Mouse (Mus musculus) stomach, embryonic 16.5 days (tissue): ENCODE measurements around the gene Phb. TPM values are rescaled to one million over a fixed set of nuclear protein-coding genes. Genes with fewer than 3 reads are reported as not detected.
"Not testable (repeated sequence)": the region's sequence is repeated elsewhere in the genome, so short reads cannot be mapped to it uniquely, and the experiment has no call there.

Experiments
- ATAC-seq: fragments of 200-750 bp; cut with Nextera tagmentation; 2 replicates; pipeline ENCODE4 v1.8.0; 2017; ENCODE audit warnings: moderate number of reproducible peaks, moderate TSS enrichment; ENCODE audit not compliant: insufficient read depth, low FRiP score
- H3K27ac ChIP-seq: fragments of 300-500 bp; sonication (generic); 2 replicates; pipeline ENCODE4 v1.5.1; 2014; ENCODE audit warnings: low read length
- H3K27me3 ChIP-seq: fragments of 300-500 bp; sonication (generic); 2 replicates; pipeline ENCODE4 v1.6.1; 2014; ENCODE audit warnings: low read length, control low read depth, mixed read lengths; ENCODE audit not compliant: control insufficient read depth, insufficient read depth
- H3K36me3 ChIP-seq: fragments of 300-500 bp; sonication (generic); 2 replicates; pipeline ENCODE4 v1.6.1; 2014; ENCODE audit warnings: low read length; ENCODE audit not compliant: control insufficient read depth, insufficient read depth
- H3K4me1 ChIP-seq: fragments of 300-500 bp; sonication (generic); 2 replicates; pipeline ENCODE4 v1.6.1; 2014; ENCODE audit warnings: low read length, control low read depth, mixed read lengths; ENCODE audit not compliant: control insufficient read depth, insufficient read depth
- H3K4me2 ChIP-seq: fragments of 300-500 bp; sonication (generic); 2 replicates; pipeline ENCODE4 v1.6.1; 2014; ENCODE audit warnings: low read depth, low read length, mixed read lengths
- H3K4me3 ChIP-seq: fragments of 300-500 bp; sonication (generic); replicated peaks from 2 replicates; pipeline ENCODE4 v1.5.1; 2014; ENCODE audit warnings: mild to moderate bottlenecking, low read length
- H3K9ac ChIP-seq: fragments of 300-500 bp; sonication (generic); 2 replicates; pipeline ENCODE4 v1.6.1; 2014; ENCODE audit warnings: low read length
- H3K9me3 ChIP-seq: fragments of 300-500 bp; sonication (generic); replicated peaks from 2 replicates; pipeline ENCODE4 v1.6.1; 2016; ENCODE audit warnings: low read length, control low read depth; ENCODE audit not compliant: control insufficient read depth
- WGBS: fragments of 180-500 bp; shearing (Covaris S2); extraction: QIAGEN DNeasy Blood & Tissue Kit; methylation state at CpG from one replicate; pipeline ENCODE4 v1.1.7; 2014; 5-methylcytosine and 5-hydroxymethylcytosine counted together
- polyA plus RNA-seq: library from polyadenylated mRNA; unstranded; fragments of >200 nt; fragmentation: Nextera tagmentation; extraction: Ambion mirVana; gene quantifications from 2 replicates; pipeline ENCODE4 v1.2.1, GENCODE M21; 2015

The Phb gene
- polyA plus RNA-seq, 1 experiment from 2014 or later, result 221 TPM

DNA sequence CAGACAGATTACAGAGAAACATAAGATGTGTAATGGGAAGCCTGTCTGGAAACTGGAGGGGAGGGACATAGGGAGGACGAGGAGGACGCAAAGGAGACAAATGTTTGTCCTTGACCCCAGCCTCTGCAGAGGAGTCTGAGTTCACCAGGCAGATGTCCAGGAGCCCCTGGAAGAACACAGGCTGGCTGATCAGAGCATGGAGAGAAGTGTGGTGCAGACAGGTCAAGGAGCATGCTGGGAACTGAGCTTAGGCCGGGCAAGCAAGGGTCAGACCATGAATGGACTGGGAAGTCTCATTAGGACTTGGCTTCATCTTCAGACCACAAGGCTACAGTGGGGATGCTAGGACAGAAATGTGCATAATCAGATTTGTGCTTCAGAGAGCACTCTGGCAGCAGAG, 19.0 kb upstream of the Phb start:
- peaks cover 18% of the 10 kb centered on the region for H3K27me3 ChIP-seq
- no peak overlapping the region for H3K9ac ChIP-seq
- H3K27ac ChIP-seq, result no peak overlapping the region
- no peak overlapping the region for H3K4me3 ChIP-seq
- WGBS, result 45% methylated on average over 3 of the region's 3 CpGs
- no peak for ATAC-seq
- no peak overlapping the region for H3K4me2 ChIP-seq
- no peaks in the 10 kb centered on the region for H3K9me3 ChIP-seq
- no peaks in the 10 kb centered on the region for H3K36me3 ChIP-seq
- peaks cover 24% of the 10 kb centered on the region for H3K4me1 ChIP-seq

DNA sequence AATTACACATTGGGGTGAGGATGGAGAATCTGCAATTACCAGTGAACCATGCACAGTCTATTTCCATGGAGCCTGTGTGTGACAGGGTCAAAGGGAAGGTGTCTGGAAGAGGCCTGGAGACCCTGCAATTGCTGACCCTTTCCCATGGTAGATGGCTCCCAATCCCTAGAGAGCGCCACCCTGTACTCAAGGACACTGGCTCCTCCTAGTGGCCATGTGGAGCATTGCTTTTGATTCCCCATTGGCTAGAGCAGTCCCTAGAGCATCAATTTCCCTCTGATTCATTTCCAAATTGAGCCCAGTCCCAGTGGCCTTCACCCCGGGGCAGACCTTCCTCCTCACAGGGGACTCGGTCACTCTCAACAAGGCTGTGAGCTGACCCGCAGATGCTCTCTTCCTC, 17.9 kb upstream of the Phb start:
- Histone ChIP-seq H3K4me3 (no peak overlapping the region), H3K9ac (no peak overlapping the region), H3K9me3 (no peaks in the 10 kb centered on the region), H3K27me3 (peaks cover 12% of the 10 kb centered on the region), H3K27ac (no peak overlapping the region), H3K4me2 (no peak overlapping the region), H3K4me1 (peaks cover 15% of the 10 kb centered on the region), H3K36me3 (no peaks in the 10 kb centered on the region)
- peak; percentile 35; the same call in 1 of the 2 replicates for ATAC-seq
- 2% methylated on average over 4 of the region's 4 CpGs for WGBS

DNA sequence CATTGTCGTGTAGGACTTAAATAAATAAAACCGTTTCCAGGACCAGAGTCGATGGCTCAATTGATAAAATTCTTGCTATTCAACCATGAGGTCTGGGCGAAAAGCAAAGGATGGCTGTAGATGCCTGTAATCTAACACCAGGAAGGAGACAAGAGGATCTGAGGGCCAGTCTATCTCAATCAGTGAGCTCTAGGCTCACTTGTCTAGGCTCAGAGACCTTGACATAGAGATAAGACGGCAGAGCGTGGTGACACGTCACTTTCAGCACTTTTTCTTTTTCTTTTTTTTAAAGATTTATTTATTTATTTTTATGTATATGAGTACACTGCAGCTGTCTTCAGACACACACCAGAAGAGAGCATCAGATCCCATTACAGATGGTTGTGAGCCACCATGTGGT, 17.2 kb upstream of the Phb start:
- Histone ChIP-seq H3K4me3 (no peak overlapping the region), H3K4me1 (peaks cover 9% of the 10 kb centered on the region), H3K9ac (no peak overlapping the region), H3K9me3 (no peaks in the 10 kb centered on the region), H3K27me3 (peaks cover 6% of the 10 kb centered on the region), H3K36me3 (no peaks in the 10 kb centered on the region), H3K4me2 (no peak overlapping the region), H3K27ac (no peak overlapping the region)
- no peak for ATAC-seq
- 55% methylated on average over 7 of the region's 7 CpGs for WGBS

DNA sequence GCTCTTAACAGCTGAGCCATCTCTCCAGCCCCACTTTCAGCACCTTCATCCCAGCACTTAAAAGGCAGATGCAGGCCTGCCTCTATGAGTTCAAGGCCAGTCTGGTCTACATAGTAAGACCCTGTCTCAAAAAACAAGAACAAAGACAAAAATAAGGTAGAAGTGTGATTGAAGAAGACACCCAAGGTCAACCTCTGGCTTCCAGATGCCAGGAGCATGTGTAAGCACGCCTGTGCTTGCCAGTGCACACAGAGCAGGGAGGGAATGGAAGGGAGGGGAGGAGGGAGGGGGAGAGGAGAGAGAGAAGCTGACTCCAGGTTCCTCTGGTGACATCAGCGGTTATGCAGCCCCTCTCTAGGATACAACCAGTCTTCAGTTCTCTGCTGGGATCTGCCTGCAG, 16.8 kb upstream of the Phb start:
- Histone ChIP-seq H3K9me3 (no peaks in the 10 kb centered on the region), H3K9ac (no peak overlapping the region), H3K4me1 (peaks cover 9% of the 10 kb centered on the region), H3K4me2 (no peak overlapping the region), H3K36me3 (no peaks in the 10 kb centered on the region), H3K4me3 (no peak overlapping the region), H3K27me3 (peaks cover 4% of the 10 kb centered on the region), H3K27ac (no peak overlapping the region)
- ATAC-seq, result no peak
- 10% methylated on average over 2 of the region's 2 CpGs for WGBS

DNA sequence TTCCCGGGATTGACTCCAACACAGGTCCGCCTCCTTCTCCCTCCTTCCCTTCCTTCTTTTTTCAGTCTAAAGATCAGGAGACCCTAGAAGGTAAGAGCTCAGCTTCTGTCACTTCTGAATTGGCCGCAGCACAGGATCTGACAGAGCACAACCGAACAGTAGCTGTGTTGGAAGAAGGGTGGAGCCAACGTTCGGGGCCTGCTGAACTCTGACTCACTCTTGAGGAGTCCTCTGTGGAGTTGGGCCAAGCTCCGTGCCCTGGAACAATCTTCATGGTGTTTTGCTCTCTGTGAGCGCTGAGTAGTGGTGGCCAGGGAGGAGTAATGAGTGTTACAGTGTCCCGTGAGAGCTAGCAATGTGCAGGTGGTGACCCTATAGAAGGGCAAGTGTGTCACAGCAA, 15.8 kb upstream of the Phb start:
- no peaks in the 10 kb centered on the region for H3K36me3 ChIP-seq
- peaks cover 4% of the 10 kb centered on the region for H3K27me3 ChIP-seq
- H3K9ac ChIP-seq, result no peak overlapping the region
- H3K4me2 ChIP-seq, result no peak overlapping the region
- no peaks in the 10 kb centered on the region for H3K9me3 ChIP-seq
- 59% methylated on average over 9 of the region's 9 CpGs for WGBS
- H3K4me1 ChIP-seq, result no peaks in the 10 kb centered on the region
- no peak overlapping the region for H3K27ac ChIP-seq
- H3K4me3 ChIP-seq, result no peak overlapping the region
- ATAC-seq, result no peak

DNA sequence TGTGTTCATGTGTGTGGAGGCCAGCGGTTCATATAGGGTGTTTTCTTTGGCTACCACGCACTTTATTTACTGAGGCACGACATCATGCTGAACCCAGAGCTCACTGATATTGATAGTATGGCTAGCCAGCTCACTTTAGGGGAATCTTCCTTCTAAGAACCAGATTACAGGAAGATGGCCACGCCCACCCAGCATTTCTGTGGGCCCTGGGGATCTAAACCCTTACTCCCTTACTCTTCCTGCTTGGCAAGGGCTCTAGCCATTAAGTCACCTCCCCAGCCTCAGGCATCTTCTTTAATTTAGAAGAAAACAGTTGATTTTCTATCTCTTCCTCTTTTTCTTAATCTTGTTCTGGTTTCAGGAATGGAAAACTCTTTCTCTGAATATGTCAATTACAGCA, 9.3 kb upstream of the Phb start:
- Histone ChIP-seq H3K27ac (no peak overlapping the region), H3K9ac (no peak overlapping the region), H3K4me2 (no peak overlapping the region), H3K4me3 (no peak overlapping the region), H3K4me1 (no peaks in the 10 kb centered on the region), H3K36me3 (no peaks in the 10 kb centered on the region), H3K27me3 (no peaks in the 10 kb centered on the region; the same call in 1 of the 2 replicates), H3K9me3 (no peaks in the 10 kb centered on the region)
- ATAC-seq, result no peak
- 73% methylated on average over 4 of the region's 4 CpGs for WGBS

DNA sequence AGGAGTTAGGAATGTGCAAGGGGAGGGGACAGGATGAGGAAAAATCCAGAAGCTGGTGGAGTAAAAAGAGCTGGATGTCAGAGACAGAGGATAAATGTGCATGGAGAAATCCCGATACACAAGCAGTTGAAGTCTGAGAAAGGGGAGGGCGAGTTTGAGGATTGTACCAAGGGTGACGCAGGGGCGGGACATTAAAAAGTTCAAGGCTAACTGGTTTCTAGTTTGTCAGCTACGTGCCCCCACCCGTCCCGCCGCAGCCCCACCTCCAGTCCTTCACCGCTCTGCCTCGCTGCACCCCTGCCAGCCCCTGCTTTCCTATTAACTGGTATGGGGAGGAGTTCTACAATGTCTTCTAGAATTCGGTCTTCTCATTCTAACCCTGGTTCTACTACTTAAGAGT, 420 bp downstream of the Phb start:
- peak overlapping the region; percentile 84 for H3K4me2 ChIP-seq
- peak overlapping the region; percentile 85 for H3K27ac ChIP-seq
- peak; percentile 31; the same call in 1 of the 2 replicates for ATAC-seq
- peaks cover 17% of the 10 kb centered on the region for H3K36me3 ChIP-seq
- WGBS, result 1% methylated on average over 11 of the region's 11 CpGs
- H3K27me3 ChIP-seq, result no peaks in the 10 kb centered on the region
- H3K4me1 ChIP-seq, result peaks cover 6% of the 10 kb centered on the region
- peak overlapping the region; percentile 76 for H3K9ac ChIP-seq
- peak overlapping the region; percentile 73 for H3K4me3 ChIP-seq
- no peaks in the 10 kb centered on the region for H3K9me3 ChIP-seq

DNA sequence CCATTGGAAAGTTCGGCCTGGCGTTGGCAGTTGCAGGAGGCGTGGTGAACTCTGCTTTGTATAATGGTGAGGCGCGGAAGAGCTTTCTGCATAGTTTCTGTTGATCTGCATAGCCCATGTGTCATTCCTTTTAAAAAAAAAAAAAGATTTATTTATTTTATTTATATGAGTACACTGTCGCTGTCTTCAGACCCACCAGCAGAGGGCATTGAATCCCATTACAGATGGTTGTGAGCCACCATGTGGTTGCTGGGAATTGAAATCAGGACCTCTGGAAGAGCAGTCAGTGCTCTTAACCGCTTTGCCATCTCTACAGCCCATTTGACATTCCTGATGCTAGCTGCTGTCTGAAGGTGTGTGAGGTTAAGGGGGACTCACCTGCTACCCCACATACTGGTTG, 1.3 kb downstream of the Phb start:
- H3K27me3 ChIP-seq, ATAC-seq, H3K4me3 ChIP-seq, H3K9ac ChIP-seq, H3K4me1 ChIP-seq, H3K9me3 ChIP-seq, H3K27ac ChIP-seq: not testable (repeated sequence)
- peak overlapping the region; percentile 84 for H3K4me2 ChIP-seq
- H3K36me3 ChIP-seq, result peaks cover 21% of the 10 kb centered on the region
- WGBS, result 87% methylated on average over 7 of the region's 7 CpGs

DNA sequence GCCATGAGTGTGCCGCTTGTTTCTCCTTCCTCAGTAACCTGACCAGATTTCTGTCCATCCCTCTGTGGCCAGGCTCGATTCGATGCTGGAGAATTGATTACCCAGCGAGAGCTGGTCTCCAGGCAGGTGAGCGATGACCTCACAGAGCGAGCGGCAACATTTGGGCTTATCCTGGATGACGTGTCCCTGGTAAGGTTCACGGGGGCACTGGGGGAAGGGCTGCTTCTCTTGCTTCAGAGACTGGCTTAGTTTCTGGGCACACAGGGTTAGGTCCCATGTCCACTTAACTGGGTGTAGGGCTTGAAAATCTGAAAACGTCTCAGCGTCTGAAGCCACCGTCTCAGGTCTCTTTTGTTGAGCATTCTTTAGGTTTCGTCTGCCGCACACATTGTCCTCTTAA, 8.7 kb downstream of the Phb start:
- no peaks in the 10 kb centered on the region for H3K9me3 ChIP-seq
- peaks cover 19% of the 10 kb centered on the region for H3K36me3 ChIP-seq
- no peaks in the 10 kb centered on the region for H3K4me1 ChIP-seq
- H3K27ac ChIP-seq, result no peak overlapping the region
- H3K4me3 ChIP-seq, result no peak overlapping the region
- no peak overlapping the region for H3K4me2 ChIP-seq
- no peak overlapping the region for H3K9ac ChIP-seq
- H3K27me3 ChIP-seq, result no peaks in the 10 kb centered on the region
- ATAC-seq, result no peak
- WGBS, result 84% methylated on average over 14 of the region's 14 CpGs

DNA sequence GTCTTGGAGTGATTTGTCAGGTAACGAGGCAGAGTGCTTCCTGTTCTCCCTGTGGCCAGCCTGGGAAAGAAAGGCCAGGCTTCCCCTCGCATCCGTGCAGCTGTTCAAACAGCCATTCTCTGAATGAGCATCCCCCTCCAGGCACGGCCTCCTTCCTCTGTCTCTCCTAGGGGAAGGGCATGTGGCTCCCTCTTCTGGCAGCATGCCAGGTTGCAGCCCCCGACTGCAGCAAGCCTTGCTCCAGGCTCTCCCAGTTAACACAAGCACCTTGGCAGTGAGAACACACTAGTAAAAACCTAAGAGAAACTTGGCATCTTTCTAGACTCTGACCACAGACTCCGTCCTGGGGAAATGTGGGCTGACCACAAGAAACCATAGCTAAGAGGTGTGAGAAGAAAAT, 9.6 kb downstream of the Phb start:
- no peak overlapping the region for H3K27ac ChIP-seq
- no peaks in the 10 kb centered on the region for H3K27me3 ChIP-seq
- peak; percentile 76 for ATAC-seq
- no peaks in the 10 kb centered on the region for H3K4me1 ChIP-seq
- WGBS, result 18% methylated on average over 6 of the region's 6 CpGs
- no peak overlapping the region for H3K4me2 ChIP-seq
- H3K36me3 ChIP-seq, result peaks cover 22% of the 10 kb centered on the region
- H3K9ac ChIP-seq, result no peak overlapping the region
- H3K9me3 ChIP-seq, result no peaks in the 10 kb centered on the region
- H3K4me3 ChIP-seq, result no peak overlapping the region
